In genomic region chr5:110429045-110429444, GRCm38 (mm10) we compare ENCODE assay signal across 8 mouse cellular contexts. TPM values are rescaled to one million over a fixed set of nuclear protein-coding genes. Genes with fewer than 3 reads are reported as not detected.
A peak's percentile ranks its signal among the peaks of the same experiment; 100 is the strongest.
DNase-seq lines count a peak whose midpoint lies in the region; ATAC-seq and TF ChIP-seq lines count a peak whose summit lies in the region.

No protein-coding gene starts in this region.

- H3K27ac ChIP-seq in forebrain, embryonic 11.5 days (ENCODE audit: low read depth, low read length): no peak overlapping the region
- H3K27ac ChIP-seq in hindbrain, embryonic 15.5 days (replicated peaks): no peak overlapping the region
- H3K27ac ChIP-seq in limb, embryonic 10.5 days: no peak overlapping the region
- H3K27ac ChIP-seq in midbrain, embryonic 14.5 days (replicated peaks; ENCODE audit: low read depth, low read length): no peak overlapping the region
- no peak overlapping the region for H3K27ac ChIP-seq in stomach, embryonic 16.5 days (ENCODE audit: low read length)

- WGBS in forebrain, embryonic 11.5 days: 43% methylated on average over 9 of the region's 9 CpGs
- 37% methylated on average over 9 of the region's 9 CpGs for WGBS in hindbrain, embryonic 15.5 days
- 51% methylated on average over 9 of the region's 9 CpGs for WGBS in limb, embryonic 10.5 days
- 34% methylated on average over 9 of the region's 9 CpGs for WGBS in midbrain, embryonic 14.5 days
- 37% methylated on average over 9 of the region's 9 CpGs for WGBS in stomach, embryonic 16.5 days

- no peak for TF ChIP-seq POLR2A in brain, embryonic 14.5 days (IDR thresholded peaks at IDR 0.05; ENCODE audit: borderline replicate concordance, extremely low read depth, insufficient read depth, insufficient read length, poor library complexity, severe bottlenecking)

- H3K4me1 ChIP-seq in forebrain, embryonic 11.5 days (replicated peaks; ENCODE audit: control insufficient read depth, insufficient read depth, low read length): peaks cover 2% of the 10 kb centered on the region; the same call in 1 of the 2 replicates
- H3K4me1 ChIP-seq in hindbrain, embryonic 15.5 days (replicated peaks): no peaks in the 10 kb centered on the region
- no peaks in the 10 kb centered on the region; the same call in 1 of the 2 replicates for H3K4me1 ChIP-seq in limb, embryonic 10.5 days
- H3K4me1 ChIP-seq in midbrain, embryonic 14.5 days (ENCODE audit: control insufficient read depth, insufficient read depth, low read length): no peaks in the 10 kb centered on the region; the same call in 1 of the 2 replicates
- no peaks in the 10 kb centered on the region for H3K4me1 ChIP-seq in stomach, embryonic 16.5 days (ENCODE audit: control insufficient read depth, insufficient read depth, low read length)

- ATAC-seq in forebrain, embryonic 11.5 days (replicated peaks; ENCODE audit: low FRiP score): peak; percentile 88
- ATAC-seq in hindbrain, embryonic 15.5 days (ENCODE audit: low FRiP score, low read depth): peak; percentile 61
- no peak; the same call in 1 of the 2 replicates for ATAC-seq in midbrain, embryonic 14.5 days (ENCODE audit: low FRiP score, low TSS enrichment)
- peak; percentile 78; the same call in 1 of the 2 replicates for ATAC-seq in stomach, embryonic 16.5 days (ENCODE audit: insufficient read depth, low FRiP score)

- H3K4me2 ChIP-seq in forebrain, embryonic 11.5 days (ENCODE audit: low read depth, low read length, severe bottlenecking): no peak overlapping the region
- H3K4me2 ChIP-seq in hindbrain, embryonic 15.5 days: no peak overlapping the region
- H3K4me2 ChIP-seq in midbrain, embryonic 14.5 days (ENCODE audit: low read length): no peak overlapping the region
- no peak overlapping the region for H3K4me2 ChIP-seq in stomach, embryonic 16.5 days (ENCODE audit: low read depth, low read length)

- no peaks in the 10 kb centered on the region for H3K27me3 ChIP-seq in forebrain, embryonic 11.5 days (ENCODE audit: control insufficient read depth, insufficient read depth, low read length)
- no peaks in the 10 kb centered on the region for H3K27me3 ChIP-seq in hindbrain, embryonic 15.5 days
- no peaks in the 10 kb centered on the region for H3K27me3 ChIP-seq in limb, embryonic 10.5 days (ENCODE audit: low read depth, poor library complexity, severe bottlenecking)
- no peaks in the 10 kb centered on the region for H3K27me3 ChIP-seq in midbrain, embryonic 14.5 days (ENCODE audit: control insufficient read depth, insufficient read depth, low read length)
- no peaks in the 10 kb centered on the region for H3K27me3 ChIP-seq in stomach, embryonic 16.5 days (ENCODE audit: control insufficient read depth, insufficient read depth, low read length)

- no peaks in the 10 kb centered on the region; the same call in 1 of the 2 replicates for H3K36me3 ChIP-seq in forebrain, embryonic 11.5 days (ENCODE audit: control insufficient read depth, insufficient read depth, low read length)
- peaks cover 13% of the 10 kb centered on the region for H3K36me3 ChIP-seq in hindbrain, embryonic 15.5 days
- H3K36me3 ChIP-seq in limb, embryonic 10.5 days: peaks cover 44% of the 10 kb centered on the region
- peaks cover 33% of the 10 kb centered on the region for H3K36me3 ChIP-seq in midbrain, embryonic 14.5 days (ENCODE audit: control insufficient read depth, insufficient read depth, low read length)
- H3K36me3 ChIP-seq in stomach, embryonic 16.5 days (ENCODE audit: control insufficient read depth, insufficient read depth, low read length): peaks cover 16% of the 10 kb centered on the region; the same call in 1 of the 2 replicates

- DNase-seq in left cerebral cortex, adult 18-20 months (ENCODE audit: low spot score in 2 of 2): peak; percentile 56 to 70
- DNase-seq in left cerebral cortex, adult 11 months (ENCODE audit: low spot score): no peak
- peak; percentile 87 for DNase-seq in brain, embryonic 14.5 days (ENCODE audit: low read depth)
- DNase-seq in forebrain, embryonic 11.5 days (ENCODE audit: low spot score): peak; percentile 84
- DNase-seq in limb, embryonic 10.5 days (ENCODE audit: low spot score): peak; percentile 61
- peak; percentile 88 for DNase-seq in midbrain, embryonic 14.5 days

- no peak overlapping the region for H3K9ac ChIP-seq in forebrain, embryonic 11.5 days (ENCODE audit: low read length)
- H3K9ac ChIP-seq in hindbrain, embryonic 15.5 days: no peak overlapping the region
- no peak overlapping the region for H3K9ac ChIP-seq in midbrain, embryonic 14.5 days (replicated peaks; ENCODE audit: low read length)
- H3K9ac ChIP-seq in stomach, embryonic 16.5 days (ENCODE audit: low read length): no peak overlapping the region

- peak; percentile 89 for TF ChIP-seq CTCF in brain, embryonic 14.5 days (IDR thresholded peaks at IDR 0.05; ENCODE audit: borderline replicate concordance, extremely low read depth, insufficient read depth, insufficient read length)

- H3K9me3 ChIP-seq in forebrain, embryonic 11.5 days (ENCODE audit: control insufficient read depth, low read length): no peaks in the 10 kb centered on the region
- H3K9me3 ChIP-seq in hindbrain, embryonic 15.5 days: no peaks in the 10 kb centered on the region
- H3K9me3 ChIP-seq in limb, embryonic 10.5 days (replicated peaks): no peaks in the 10 kb centered on the region
- no peaks in the 10 kb centered on the region for H3K9me3 ChIP-seq in midbrain, embryonic 14.5 days (ENCODE audit: control insufficient read depth, low read length)
- H3K9me3 ChIP-seq in stomach, embryonic 16.5 days (replicated peaks; ENCODE audit: control insufficient read depth, low read length): no peaks in the 10 kb centered on the region

- H3K4me3 ChIP-seq in forebrain, embryonic 11.5 days (ENCODE audit: low read depth, low read length): no peak overlapping the region
- H3K4me3 ChIP-seq in hindbrain, embryonic 15.5 days: no peak overlapping the region
- no peak overlapping the region for H3K4me3 ChIP-seq in limb, embryonic 10.5 days
- H3K4me3 ChIP-seq in midbrain, embryonic 14.5 days (replicated peaks; ENCODE audit: low read depth, low read length): no peak overlapping the region
- no peak overlapping the region for H3K4me3 ChIP-seq in stomach, embryonic 16.5 days (replicated peaks; ENCODE audit: low read length)

RNA-seq across cellular contexts. Expression of gene Fbrsl1, which starts 19.3 kb away (rescaled TPM):
- total RNA-seq in left cerebral cortex, adult 18-20 months (2021): 10 to 100 TPM; 73.8 to 80.7 TPM
- 56.1 and 78.4 TPM in 2 replicates for polyA plus RNA-seq in brain, embryonic 14.5 days (2012; rRNA removed)
- polyA plus RNA-seq in forebrain, embryonic 11.5 days (2014; fragmentation: Nextera tagmentation; extraction: Ambion mirVana): 39.5 and 41.1 TPM in 2 replicates
- 20.8 and 25.1 TPM in 2 replicates for polyA plus RNA-seq in hindbrain, embryonic 15.5 days (2015; fragmentation: Nextera tagmentation; extraction: Ambion mirVana)
- 22.5 and 24.8 TPM in 2 replicates for polyA plus RNA-seq in limb, embryonic 10.5 days (2016; fragmentation: Nextera tagmentation; extraction: Ambion mirVana)
- 20.7 and 22.0 TPM in 2 replicates for polyA plus RNA-seq in midbrain, embryonic 14.5 days (2014; fragmentation: Nextera tagmentation; extraction: Ambion mirVana)
- 4.9 and 5.5 TPM in 2 replicates for polyA plus RNA-seq in stomach, embryonic 16.5 days (2015; fragmentation: Nextera tagmentation; extraction: Ambion mirVana)
